Mouse (Mus musculus): ENCODE data around the gene Tmem127. TPM values are rescaled to one million over a fixed set of nuclear protein-coding genes. Genes with fewer than 3 reads are reported as not detected.
"Not testable (repeated sequence)": the region's sequence is repeated elsewhere in the genome, so short reads cannot be mapped to it uniquely, and the experiment has no call there.

The Tmem127 gene
- polyA plus RNA-seq (2014; fragmentation: Nextera tagmentation; extraction: Ambion mirVana): 13.7 and 18.6 TPM in 2 replicates

DNA sequence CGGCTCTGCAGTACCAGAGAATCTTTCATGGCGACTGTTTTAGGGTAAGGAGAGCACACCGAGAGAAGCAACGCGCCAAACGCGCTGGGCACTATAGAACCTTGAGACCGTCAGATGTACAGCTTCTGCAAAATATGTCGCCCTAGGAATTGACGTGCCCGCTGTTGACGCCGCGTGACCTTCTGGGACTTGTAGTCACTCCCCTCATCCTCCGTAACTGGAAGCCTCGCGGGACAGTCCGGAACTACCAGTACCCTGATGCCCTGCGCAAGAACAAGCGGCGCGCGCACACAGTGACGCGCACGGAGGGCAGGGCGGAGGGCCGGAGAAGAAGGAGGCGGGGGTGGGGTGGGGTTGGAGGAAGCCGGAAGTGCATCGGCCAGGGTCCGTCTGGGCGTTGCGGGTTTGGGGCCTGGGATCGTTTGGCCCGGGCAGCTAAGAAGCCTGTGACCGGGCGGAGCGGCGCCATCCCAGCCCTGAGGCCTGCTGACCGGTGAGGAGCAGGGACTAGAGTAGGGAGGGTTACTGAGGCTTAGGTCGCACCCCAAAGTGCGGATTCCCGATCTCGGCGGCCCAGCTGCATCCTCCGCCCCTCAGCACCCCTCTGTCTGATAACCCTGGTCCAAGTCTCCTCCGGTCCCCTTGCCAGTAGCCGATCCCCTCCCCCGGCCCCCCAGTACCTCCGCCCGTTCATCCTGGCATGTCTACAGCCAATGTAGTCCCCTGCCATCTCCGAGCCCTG is at the start of gene Tmem127, which contains the start of gene Ciao1:
Tmem127 (plus strand) TSS at position 317 of the 742 bp plus-strand sequence.
Ciao1 (minus strand) TSS at position 225 of the 742 bp plus-strand sequence.
- Histone ChIP-seq H3K4me1 (ENCODE audit: control insufficient read depth, insufficient read depth, low read length) (peaks cover 26% of the 10 kb centered on the region), H3K27ac (ENCODE audit: low read depth, low read length) (peak within 1 kb of the TSS; percentile 64), H3K9me3 (replicated peaks; ENCODE audit: control insufficient read depth, low read length) (no peaks in the 10 kb centered on the region), H3K9ac (ENCODE audit: low read depth, low read length) (peak within 1 kb of the TSS; percentile 87), H3K4me2 (peak within 1 kb of the TSS; percentile 78), H3K27me3 (ENCODE audit: control insufficient read depth, insufficient read depth, low read length) (no peaks in the 10 kb centered on the region), H3K4me3 (ENCODE audit: low read depth, low read length) (peak within 1 kb of the TSS; percentile 92), H3K36me3 (ENCODE audit: control insufficient read depth, insufficient read depth, low read length) (peaks cover 18% of the 10 kb centered on the region)
- peak; percentile 97 for ATAC-seq (replicated peaks; ENCODE audit: insufficient number of reproducible peaks, low FRiP score, low TSS enrichment)
- WGBS (ENCODE audit: insufficient replicate concordance): 1% methylated on average over 53 of the region's 53 CpGs

GRCm38 (mm10) chr2:127204932-127205331 is 42.8 kb upstream of the Tmem127 start:
- peaks cover 5% of the 10 kb centered on the region; the same call in 1 of the 2 replicates for H3K36me3 ChIP-seq (ENCODE audit: control insufficient read depth, insufficient read depth, low read length)
- H3K4me1 ChIP-seq (ENCODE audit: control insufficient read depth, insufficient read depth, low read length): peaks cover 4% of the 10 kb centered on the region
- no peak overlapping the region for H3K4me2 ChIP-seq
- H3K27ac ChIP-seq (ENCODE audit: low read depth, low read length): no peak overlapping the region
- no peak overlapping the region for H3K9ac ChIP-seq (ENCODE audit: low read depth, low read length)
- no peak overlapping the region for H3K4me3 ChIP-seq (ENCODE audit: low read depth, low read length)
- WGBS (ENCODE audit: insufficient replicate concordance): 26% methylated on average over 3 of the region's 3 CpGs
- no peaks in the 10 kb centered on the region for H3K9me3 ChIP-seq (replicated peaks; ENCODE audit: control insufficient read depth, low read length)
- H3K27me3 ChIP-seq (ENCODE audit: control insufficient read depth, insufficient read depth, low read length): no peaks in the 10 kb centered on the region
- no peak for ATAC-seq (replicated peaks; ENCODE audit: insufficient number of reproducible peaks, low FRiP score, low TSS enrichment)

DNA sequence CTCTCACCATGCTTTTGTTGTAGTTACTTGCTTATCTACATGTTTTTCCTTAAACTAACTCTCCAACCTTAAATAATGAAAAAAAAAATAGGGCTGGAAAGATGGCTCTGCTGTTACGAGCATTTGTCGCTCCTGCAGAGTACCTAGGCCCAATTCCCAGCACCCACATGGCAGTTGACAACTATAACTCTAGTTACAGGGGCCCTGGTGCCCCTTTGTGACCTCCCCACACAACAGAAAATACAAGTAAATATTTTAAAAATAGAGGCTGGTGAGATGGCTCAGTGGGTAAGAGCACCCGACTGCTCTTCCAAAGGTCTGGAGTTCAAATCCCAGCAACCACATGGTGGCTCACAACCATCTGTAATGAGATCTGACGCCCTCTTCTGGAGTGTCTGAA is 41.8 kb upstream of the Tmem127 start:
- not testable (repeated sequence) for H3K9ac ChIP-seq (ENCODE audit: low read depth, low read length); H3K4me2 ChIP-seq; H3K27ac ChIP-seq (ENCODE audit: low read depth, low read length); ATAC-seq (replicated peaks; ENCODE audit: insufficient number of reproducible peaks, low FRiP score, low TSS enrichment); H3K9me3 ChIP-seq (replicated peaks; ENCODE audit: control insufficient read depth, low read length); H3K27me3 ChIP-seq (ENCODE audit: control insufficient read depth, insufficient read depth, low read length); H3K4me3 ChIP-seq (ENCODE audit: low read depth, low read length); H3K4me1 ChIP-seq (ENCODE audit: control insufficient read depth, insufficient read depth, low read length); H3K36me3 ChIP-seq (ENCODE audit: control insufficient read depth, insufficient read depth, low read length)
- WGBS (ENCODE audit: insufficient replicate concordance): 83% methylated on average over 4 of the region's 4 CpGs

GRCm38 (mm10) chr2:127206916-127207315 is 40.8 kb upstream of the Tmem127 start:
- Histone ChIP-seq H3K9ac (ENCODE audit: low read depth, low read length) (no peak overlapping the region), H3K4me2 (no peak overlapping the region; the same call in 1 of the 2 replicates), H3K27me3 (ENCODE audit: control insufficient read depth, insufficient read depth, low read length) (no peaks in the 10 kb centered on the region), H3K27ac (ENCODE audit: low read depth, low read length) (no peak overlapping the region), H3K4me1 (ENCODE audit: control insufficient read depth, insufficient read depth, low read length) (peaks cover 4% of the 10 kb centered on the region), H3K36me3 (ENCODE audit: control insufficient read depth, insufficient read depth, low read length) (peaks cover 10% of the 10 kb centered on the region), H3K4me3 (ENCODE audit: low read depth, low read length) (no peak overlapping the region), H3K9me3 (replicated peaks; ENCODE audit: control insufficient read depth, low read length) (no peaks in the 10 kb centered on the region)
- WGBS (ENCODE audit: insufficient replicate concordance): 85% methylated on average over 2 of the region's 2 CpGs
- no peak for ATAC-seq (replicated peaks; ENCODE audit: insufficient number of reproducible peaks, low FRiP score, low TSS enrichment)

DNA sequence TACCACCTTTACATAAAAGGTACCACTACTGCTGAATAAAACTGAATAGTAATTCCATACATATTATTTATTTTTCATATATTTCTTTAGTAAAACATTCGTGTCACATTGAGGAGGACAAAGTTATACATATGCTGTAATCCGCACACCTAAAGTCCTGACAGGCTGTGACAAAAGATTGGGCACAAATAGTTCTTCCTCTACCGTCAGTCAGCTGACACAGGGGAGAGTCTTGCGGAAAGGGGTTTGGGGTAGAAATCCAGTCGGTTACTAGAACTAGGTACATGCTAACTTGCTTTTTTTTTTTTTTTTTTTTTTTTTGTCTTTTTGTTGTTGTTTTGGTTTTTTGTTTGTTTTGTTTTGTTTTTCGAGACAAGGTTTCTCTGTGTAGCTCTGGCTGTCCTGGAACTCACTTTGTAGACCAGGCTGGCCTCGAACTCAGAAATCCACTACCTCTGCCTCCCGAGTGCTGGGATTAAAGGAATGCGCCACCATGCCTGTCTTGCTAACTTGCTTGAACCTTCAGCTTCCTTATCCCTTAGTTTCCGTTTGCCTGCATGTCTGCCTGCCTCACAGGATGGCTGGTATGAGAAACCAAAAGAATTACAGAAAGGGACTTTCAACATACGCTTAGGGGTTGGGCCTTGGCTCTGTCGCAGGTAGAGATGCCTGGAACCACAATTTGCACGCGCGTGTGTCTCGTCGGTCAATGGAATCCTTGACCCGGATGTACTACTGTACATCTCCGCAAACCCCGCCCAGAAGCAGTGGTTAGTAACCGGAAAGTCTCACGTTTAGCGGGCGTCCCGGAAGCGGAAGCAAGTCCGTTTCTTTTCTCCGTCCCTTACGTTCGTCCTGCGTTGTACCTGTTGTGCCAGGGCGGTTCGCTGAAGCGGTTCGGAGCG is 39.9 kb upstream of the Tmem127 start, which contains the start of the genes 1810024B03Rik and Snrnp200:
1810024B03Rik (minus strand) TSS at position 734 of the 905 bp plus-strand sequence.
Snrnp200 (plus strand) TSS at position 840 of the 905 bp plus-strand sequence.
- H3K4me2 ChIP-seq: peak within 1 kb of the TSS; percentile 77
- H3K27ac ChIP-seq (ENCODE audit: low read depth, low read length): peak within 1 kb of the TSS; percentile 73
- peaks cover 4% of the 10 kb centered on the region for H3K4me1 ChIP-seq (ENCODE audit: control insufficient read depth, insufficient read depth, low read length)
- peak within 1 kb of the TSS; percentile 91 for H3K9ac ChIP-seq (ENCODE audit: low read depth, low read length)
- peaks cover 13% of the 10 kb centered on the region for H3K36me3 ChIP-seq (ENCODE audit: control insufficient read depth, insufficient read depth, low read length)
- peak within 1 kb of the TSS; percentile 91 for H3K4me3 ChIP-seq (ENCODE audit: low read depth, low read length)
- no peaks in the 10 kb centered on the region for H3K9me3 ChIP-seq (replicated peaks; ENCODE audit: control insufficient read depth, low read length)
- ATAC-seq (replicated peaks; ENCODE audit: insufficient number of reproducible peaks, low FRiP score, low TSS enrichment): peak; percentile 92
- WGBS (ENCODE audit: insufficient replicate concordance): 12% methylated on average over 36 of the region's 36 CpGs
- no peaks in the 10 kb centered on the region for H3K27me3 ChIP-seq (ENCODE audit: control insufficient read depth, insufficient read depth, low read length)

GRCm38 (mm10) chr2:127208452-127208769 is 39.3 kb upstream of the Tmem127 start:
- Histone ChIP-seq H3K27ac (ENCODE audit: low read depth, low read length) (peak overlapping the region; percentile 73), H3K4me1 (ENCODE audit: control insufficient read depth, insufficient read depth, low read length) (peaks cover 4% of the 10 kb centered on the region), H3K4me3 (ENCODE audit: low read depth, low read length) (peak overlapping the region; percentile 91), H3K9me3 (replicated peaks; ENCODE audit: control insufficient read depth, low read length) (no peaks in the 10 kb centered on the region), H3K27me3 (ENCODE audit: control insufficient read depth, insufficient read depth, low read length) (no peaks in the 10 kb centered on the region), H3K4me2 (peak overlapping the region; percentile 77), H3K36me3 (ENCODE audit: control insufficient read depth, insufficient read depth, low read length) (peaks cover 13% of the 10 kb centered on the region), H3K9ac (ENCODE audit: low read depth, low read length) (peak overlapping the region; percentile 91)
- no peak; the same call in 1 of the 2 replicates for ATAC-seq (replicated peaks; ENCODE audit: insufficient number of reproducible peaks, low FRiP score, low TSS enrichment)
- WGBS (ENCODE audit: insufficient replicate concordance): 0% methylated on average over 17 of the region's 17 CpGs

GRCm38 (mm10) chr2:127210701-127211100 is 37.0 kb upstream of the Tmem127 start:
- no peak overlapping the region for H3K4me3 ChIP-seq (ENCODE audit: low read depth, low read length)
- ATAC-seq (replicated peaks; ENCODE audit: insufficient number of reproducible peaks, low FRiP score, low TSS enrichment): no peak
- peaks cover 4% of the 10 kb centered on the region for H3K4me1 ChIP-seq (ENCODE audit: control insufficient read depth, insufficient read depth, low read length)
- no peaks in the 10 kb centered on the region for H3K27me3 ChIP-seq (ENCODE audit: control insufficient read depth, insufficient read depth, low read length)
- H3K36me3 ChIP-seq (ENCODE audit: control insufficient read depth, insufficient read depth, low read length): peaks cover 24% of the 10 kb centered on the region
- no peak overlapping the region for H3K4me2 ChIP-seq
- H3K27ac ChIP-seq (ENCODE audit: low read depth, low read length): no peak overlapping the region
- no peak overlapping the region for H3K9ac ChIP-seq (ENCODE audit: low read depth, low read length)
- H3K9me3 ChIP-seq (replicated peaks; ENCODE audit: control insufficient read depth, low read length): no peaks in the 10 kb centered on the region
- 95% methylated on average over 11 of the region's 11 CpGs for WGBS (ENCODE audit: insufficient replicate concordance)

- H3K4me1 ChIP-seq (ENCODE audit: control insufficient read depth, insufficient read depth, low read length): no peaks in the 10 kb centered on the region
- ATAC-seq (replicated peaks; ENCODE audit: insufficient number of reproducible peaks, low FRiP score, low TSS enrichment): no peak
- WGBS (ENCODE audit: insufficient replicate concordance): 95% methylated on average over 5 of the region's 5 CpGs
- no peak overlapping the region for H3K4me2 ChIP-seq
- no peak overlapping the region for H3K4me3 ChIP-seq (ENCODE audit: low read depth, low read length)
- no peak overlapping the region for H3K9ac ChIP-seq (ENCODE audit: low read depth, low read length)
- peaks cover 53% of the 10 kb centered on the region for H3K36me3 ChIP-seq (ENCODE audit: control insufficient read depth, insufficient read depth, low read length)
- no peaks in the 10 kb centered on the region for H3K9me3 ChIP-seq (replicated peaks; ENCODE audit: control insufficient read depth, low read length)
- no peaks in the 10 kb centered on the region for H3K27me3 ChIP-seq (ENCODE audit: control insufficient read depth, insufficient read depth, low read length)
- no peak overlapping the region for H3K27ac ChIP-seq (ENCODE audit: low read depth, low read length)
Measured at GRCm38 (mm10) chr2:127217746-127218145, 30.0 kb upstream of the Tmem127 start.
